In genomic region chr10:28075491-28076035, GRCm38 (mm10) we compare ENCODE assay signal across 9 mouse cellular contexts. TPM values are rescaled to one million over a fixed set of nuclear protein-coding genes. Genes with fewer than 3 reads are reported as not detected.
DNase-seq lines count a peak whose midpoint lies in the region; ATAC-seq and TF ChIP-seq lines count a peak whose summit lies in the region.
"Had no signal": no experiment of that assay in that cellular context is flagged by ENCODE, and none has a peak within 500 bp of the region (broad histone marks: within the 10 kb centered on the region; RNA-seq: fewer than 3 reads in every experiment).

No protein-coding gene starts in this region.

- intact Hi-C loops in heart, postnatal 36 days (cut with DNase I), result loop anchor here (1.0 to 5.0 kb wide), 2 partner anchors 35 to 92 kb away; no protein-coding TSS in a partner anchor
- intact Hi-C loops in left cerebral cortex, postnatal 36 days (cut with DNase I), result loop anchor here (10.0 kb wide), 2 partner anchors 229 to 659 kb away; no protein-coding TSS in a partner anchor

- ATAC-seq in midbrain, embryonic 11.5 days (ENCODE audit: low FRiP score), result peak; percentile 0; the same call in 1 of the 2 replicates

- TF ChIP-seq CTCF in testis, adult 2 months (IDR thresholded peaks at IDR 0.05; ENCODE audit: control insufficient read depth, insufficient read depth, insufficient replicate concordance, low read depth, low read length), result no peak

- H3K27me3 ChIP-seq in testis, adult 2 months (ENCODE audit: control insufficient read depth, insufficient read depth, low read length), result no peaks in the 10 kb centered on the region
- no peaks in the 10 kb centered on the region for H3K27me3 ChIP-seq in forebrain, embryonic 10.5 days (ENCODE audit: poor library complexity, severe bottlenecking)
- H3K27me3 ChIP-seq in midbrain, embryonic 11.5 days (ENCODE audit: control insufficient read depth, insufficient read depth, low read length), result no peaks in the 10 kb centered on the region

- H3K4me3 ChIP-seq in testis, adult 2 months (ENCODE audit: control insufficient read depth, low read depth, low read length), result peak overlapping the region; percentile 85
- peak overlapping the region; percentile 78 for H3K4me3 ChIP-seq in forebrain, embryonic 10.5 days
- peak overlapping the region; percentile 68 for H3K4me3 ChIP-seq in midbrain, embryonic 11.5 days (ENCODE audit: low read depth, low read length)

- H3K36me3 ChIP-seq in testis, adult 2 months (ENCODE audit: control insufficient read depth, insufficient read depth, low read length), result no peaks in the 10 kb centered on the region
- H3K36me3 ChIP-seq in forebrain, embryonic 10.5 days (replicated peaks), result no peaks in the 10 kb centered on the region
- H3K36me3 ChIP-seq in midbrain, embryonic 11.5 days (ENCODE audit: control insufficient read depth, insufficient read depth, low read length), result no peaks in the 10 kb centered on the region

- H3K4me2 ChIP-seq in midbrain, embryonic 11.5 days, result peak overlapping the region; percentile 66

- DNase-seq in testis, postnatal 14 days (ENCODE audit: low spot score), result no peak
- DNase-seq in forebrain, embryonic 10.5 days (ENCODE audit: extremely low spot score, low spot score), result peak; percentile 61
- DNase-seq in heart, postnatal 36 days, result peak; percentile 28 to 54
- peak; percentile 37 to 39 for DNase-seq in left cerebral cortex, postnatal 36 days (ENCODE audit: low spot score in 2 of 2)
- DNase-seq in midbrain, embryonic 11.5 days (ENCODE audit: low spot score, missing footprints), result peak; percentile 97
- peak; percentile 15 for DNase-seq in urinary bladder, postnatal 25 days (ENCODE audit: low spot score)
- DNase-seq in spleen, adult 18-20 months, result no peak

- H3K9ac ChIP-seq in midbrain, embryonic 11.5 days (ENCODE audit: low read length), result peak overlapping the region; percentile 95

- no peak for TF ChIP-seq POLR2A in testis, adult 2 months (IDR thresholded peaks at IDR 0.05; ENCODE audit: control insufficient read depth, low read depth, low read length)

- H3K9me3 ChIP-seq in forebrain, embryonic 10.5 days, result no peaks in the 10 kb centered on the region
- H3K9me3 ChIP-seq in midbrain, embryonic 11.5 days (ENCODE audit: control insufficient read depth, low read length), result no peaks in the 10 kb centered on the region

- H3K27ac ChIP-seq in testis, adult 2 months (ENCODE audit: control insufficient read depth, insufficient read depth, low read depth, low read length), result no peak overlapping the region
- peak overlapping the region; percentile 98 for H3K27ac ChIP-seq in forebrain, embryonic 10.5 days
- H3K27ac ChIP-seq in midbrain, embryonic 11.5 days (ENCODE audit: low read depth, low read length), result no peak overlapping the region
- H3K27ac ChIP-seq: macrophage had no signal

- peaks cover 11% of the 10 kb centered on the region for H3K4me1 ChIP-seq in testis, adult 2 months (ENCODE audit: control insufficient read depth, insufficient read depth, low read length)
- peaks cover 25% of the 10 kb centered on the region for H3K4me1 ChIP-seq in forebrain, embryonic 10.5 days
- H3K4me1 ChIP-seq in midbrain, embryonic 11.5 days (ENCODE audit: control insufficient read depth, insufficient read depth, low read length), result peaks cover 7% of the 10 kb centered on the region

- under 1% methylated on average over 22 of the region's 22 CpGs for WGBS in forebrain, embryonic 10.5 days
- WGBS in midbrain, embryonic 11.5 days, result 0% methylated on average over 22 of the region's 22 CpGs

RNA-seq across cellular contexts. Expression of gene Ptprk, which starts 0.9 kb away (rescaled TPM):
- 1.3 and 1.7 TPM in 2 replicates for polyA plus RNA-seq in testis, adult 2 months (2012; rRNA removed)
- polyA plus RNA-seq in forebrain, embryonic 10.5 days (2016; fragmentation: Nextera tagmentation; extraction: Ambion mirVana), result 37.3 and 38.1 TPM in 2 replicates
- total RNA-seq in heart, postnatal 36 days (2021), result 10 to 100 TPM; 20.9 to 21.0 TPM
- 10 to 100 TPM; 72.8 to 87.9 TPM for total RNA-seq in left cerebral cortex, postnatal 36 days (2021)
- 17.3 and 21.0 TPM in 2 replicates for polyA plus RNA-seq in midbrain, embryonic 11.5 days (2014; fragmentation: Nextera tagmentation; extraction: Ambion mirVana)
- polyA plus RNA-seq: macrophage had no signal

Comparison
In these comparisons a context has a peak if more than half of its experiments do, and no peak if none do; other contexts are left out.
1. DNase-seq: peak in forebrain, embryonic 10.5 days (single experiment), heart, postnatal 36 days (2 of 2), left cerebral cortex, postnatal 36 days (2 of 2), midbrain, embryonic 11.5 days (single experiment) and urinary bladder, postnatal 25 days (single experiment); none in testis, postnatal 14 days (single experiment) and spleen, adult 18-20 months (0 of 2).
2. Peak in every context shown above with its lines, with median percentiles within 50 percentile points of each other: H3K4me3 ChIP-seq.